Mouse (Mus musculus) intestine, postnatal 0 days (tissue): ENCODE results near the gene Inha. TPM values are rescaled to one million over a fixed set of nuclear protein-coding genes. Genes with fewer than 3 reads are reported as not detected.
A peak's percentile ranks its signal among the peaks of the same experiment; 100 is the strongest.

ENCODE experiments used
- ATAC-seq: fragments of 200-750 bp; cut with Nextera tagmentation; 2 replicates; pipeline ENCODE4 v1.8.0; 2017; ENCODE audit warnings: mild to moderate bottlenecking, moderate TSS enrichment, moderate library complexity
- H3K27ac ChIP-seq: fragments of 300-500 bp; sonication (generic); 2 replicates; pipeline ENCODE4 v1.5.1; 2014; ENCODE audit warnings: mild to moderate bottlenecking, low read depth, low read length, moderate library complexity
- H3K27me3 ChIP-seq: fragments of 300-500 bp; sonication (generic); replicated peaks from 2 replicates; pipeline ENCODE4 v1.6.1; 2014; ENCODE audit warnings: low read length, mixed read lengths; ENCODE audit not compliant: control insufficient read depth, insufficient read depth
- H3K36me3 ChIP-seq: fragments of 300-500 bp; sonication (generic); 2 replicates; pipeline ENCODE4 v1.6.1; 2014; ENCODE audit warnings: mild to moderate bottlenecking, moderate library complexity; ENCODE audit not compliant: control insufficient read depth, insufficient read depth
- H3K4me1 ChIP-seq: fragments of 300-500 bp; sonication (generic); replicated peaks from 2 replicates; pipeline ENCODE4 v1.6.1; 2014; ENCODE audit warnings: antibody characterized with exemption, low read length, mixed read lengths; ENCODE audit not compliant: control insufficient read depth, insufficient read depth
- H3K4me2 ChIP-seq: fragments of 300-500 bp; sonication (generic); replicated peaks from 2 replicates; pipeline ENCODE4 v1.6.1; 2014; ENCODE audit warnings: low read depth, mild to moderate bottlenecking, moderate library complexity
- H3K4me3 ChIP-seq: fragments of 300-500 bp; sonication (generic); 2 replicates; pipeline ENCODE4 v1.5.1; 2014; ENCODE audit warnings: low read depth, low read length
- H3K9ac ChIP-seq: fragments of 300-500 bp; sonication (generic); 2 replicates; pipeline ENCODE4 v1.6.1; 2014; ENCODE audit warnings: mild to moderate bottlenecking, low read depth, low read length
- H3K9me3 ChIP-seq: fragments of 300-500 bp; sonication (generic); 2 replicates; pipeline ENCODE4 v1.6.1; 2016; ENCODE audit warnings: mixed run types; ENCODE audit not compliant: control insufficient read depth
- CTCF ChIP-seq: sonication (generic); IDR thresholded peaks from 2 replicates; pipeline ENCODE4 v1.5.1; 2016; ENCODE audit warnings: low read depth, mild to moderate bottlenecking, control low read depth, antibody characterized with exemption, moderate library complexity
- WGBS: fragments of 180-500 bp; shearing (Covaris S2); extraction: QIAGEN DNeasy Blood & Tissue Kit; methylation state at CpG from one replicate; pipeline ENCODE4 v1.1.7; 2014; 5-methylcytosine and 5-hydroxymethylcytosine counted together
- polyA plus RNA-seq: library from polyadenylated mRNA; unstranded; fragments of >200 nt; fragmentation: Nextera tagmentation; extraction: Ambion mirVana; gene quantifications from 2 replicates; pipeline ENCODE4 v1.2.1, GENCODE M21; 2015

Inha gene
- polyA plus RNA-seq, 1 experiment from 2014 or later: 3.2 TPM

DNA sequence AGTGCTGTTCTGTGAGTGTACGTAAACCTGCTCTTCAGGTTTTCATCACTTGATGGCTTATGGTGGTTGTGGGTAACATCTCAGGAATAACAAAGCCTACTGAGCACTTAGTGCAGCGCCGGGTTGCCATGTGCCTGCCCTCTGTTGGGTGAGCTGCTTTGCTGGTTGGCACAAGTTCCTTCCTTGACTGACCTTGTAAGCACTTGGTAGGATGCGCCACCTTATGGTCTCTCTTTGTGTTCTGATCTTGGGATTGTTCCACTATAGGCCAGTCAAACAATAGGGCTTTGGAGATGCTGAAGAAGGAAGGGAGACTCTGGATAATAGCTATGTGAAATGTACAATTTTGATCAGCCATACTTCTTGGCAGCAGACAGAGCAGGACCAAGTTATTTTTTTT is 23.7 kb downstream of the Inha start:
- Histone ChIP-seq H3K36me3 (peaks cover 68% of the 10 kb centered on the region), H3K4me3 (no peak overlapping the region), H3K9ac (no peak overlapping the region), H3K9me3 (no peaks in the 10 kb centered on the region), H3K4me1 (no peaks in the 10 kb centered on the region), H3K4me2 (no peak overlapping the region), H3K27me3 (no peaks in the 10 kb centered on the region), H3K27ac (no peak overlapping the region)
- no peak for ATAC-seq
- WGBS: 73% methylated on average over 4 of the region's 4 CpGs
- TF ChIP-seq CTCF: peak; percentile 71

DNA sequence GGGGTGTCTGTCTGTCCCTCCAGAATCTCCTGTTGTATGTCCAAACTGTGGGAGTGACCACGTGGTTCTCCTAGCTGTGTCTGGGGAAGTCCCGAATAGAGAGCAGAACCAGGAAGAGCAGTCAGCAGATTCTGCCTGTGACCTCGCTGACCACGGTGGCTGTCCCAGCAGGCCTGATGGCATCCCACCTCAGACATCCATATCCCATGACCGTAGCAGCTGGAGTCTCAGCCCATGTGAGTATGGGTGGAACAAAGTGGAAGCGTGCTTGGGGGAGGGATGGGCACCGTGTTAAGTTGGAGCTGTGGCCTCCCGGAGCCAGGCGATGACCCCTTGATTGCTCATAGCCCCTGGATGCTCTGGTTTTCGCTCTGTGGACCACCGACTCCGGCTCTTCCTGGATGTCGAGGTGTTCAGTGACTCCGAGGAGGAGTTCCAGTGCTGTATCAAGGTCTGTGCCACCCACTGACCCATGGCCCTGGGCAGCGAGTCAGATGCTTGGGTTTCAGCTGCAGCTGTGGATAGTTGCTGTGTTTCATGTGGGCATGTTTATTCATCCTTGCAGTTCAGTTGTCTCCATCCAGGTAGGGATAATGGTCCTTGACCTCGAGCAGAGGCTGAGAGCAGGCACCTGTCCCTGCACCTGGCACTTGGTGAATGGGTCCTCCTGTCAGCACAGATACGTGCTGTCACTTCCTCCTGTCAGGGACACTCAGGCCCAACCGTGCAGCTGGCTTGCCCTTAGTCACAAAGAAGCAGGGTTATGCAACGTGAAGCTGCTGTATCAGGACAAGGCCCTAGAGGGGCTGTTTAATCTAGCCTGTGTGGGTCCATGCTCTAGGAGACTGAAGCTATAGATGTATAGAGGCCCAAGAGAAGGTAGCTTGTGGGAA is 25.6 kb downstream of the Inha start:
- Histone ChIP-seq H3K4me1 (no peaks in the 10 kb centered on the region), H3K27me3 (no peaks in the 10 kb centered on the region), H3K9me3 (no peaks in the 10 kb centered on the region), H3K4me2 (no peak overlapping the region), H3K36me3 (peaks cover 62% of the 10 kb centered on the region), H3K9ac (no peak overlapping the region), H3K27ac (no peak overlapping the region), H3K4me3 (no peak overlapping the region)
- no peak for ATAC-seq
- TF ChIP-seq CTCF: no peak
- WGBS: 87% methylated on average over 19 of the region's 19 CpGs

- no peaks in the 10 kb centered on the region for H3K9me3 ChIP-seq
- H3K27me3 ChIP-seq: no peaks in the 10 kb centered on the region
- peaks cover 52% of the 10 kb centered on the region for H3K36me3 ChIP-seq
- H3K4me1 ChIP-seq: no peaks in the 10 kb centered on the region
- TF ChIP-seq CTCF: no peak
- no peak overlapping the region for H3K9ac ChIP-seq
- 90% methylated on average over 19 of the region's 19 CpGs for WGBS
- no peak overlapping the region for H3K27ac ChIP-seq
- H3K4me3 ChIP-seq: no peak overlapping the region
- no peak for ATAC-seq
- H3K4me2 ChIP-seq: no peak overlapping the region
Measured at GRCm38 (mm10) chr1:75533325-75534252, 26.7 kb downstream of the Inha start.

DNA sequence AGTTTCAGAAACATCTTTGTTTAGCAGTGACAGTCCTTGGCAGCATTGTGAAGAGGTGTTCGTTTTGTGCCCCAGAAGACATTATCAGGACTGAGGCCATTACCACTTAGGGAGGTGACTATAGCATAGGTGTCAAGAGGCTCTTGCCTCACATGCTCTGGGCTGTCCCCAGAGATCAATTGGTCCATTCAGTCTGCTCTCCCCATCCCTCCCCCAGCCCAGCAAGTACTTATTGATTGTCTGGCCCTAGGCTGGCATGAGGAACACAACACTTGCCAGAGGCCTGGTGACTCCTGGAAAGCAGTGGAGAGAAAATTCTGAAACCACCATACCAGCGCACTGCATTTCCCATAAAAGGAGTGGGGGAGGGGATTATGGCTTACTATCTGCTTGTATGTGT is 30.7 kb downstream of the Inha start:
- H3K4me3 ChIP-seq: no peak overlapping the region
- no peaks in the 10 kb centered on the region for H3K9me3 ChIP-seq
- TF ChIP-seq CTCF: no peak
- peaks cover 31% of the 10 kb centered on the region for H3K36me3 ChIP-seq
- H3K27ac ChIP-seq: no peak overlapping the region
- H3K9ac ChIP-seq: no peak overlapping the region
- no peak overlapping the region for H3K4me2 ChIP-seq
- WGBS: 81% methylated on average over 2 of the region's 2 CpGs
- ATAC-seq: no peak
- H3K27me3 ChIP-seq: no peaks in the 10 kb centered on the region
- no peaks in the 10 kb centered on the region; the same call in 1 of the 2 replicates for H3K4me1 ChIP-seq

DNA sequence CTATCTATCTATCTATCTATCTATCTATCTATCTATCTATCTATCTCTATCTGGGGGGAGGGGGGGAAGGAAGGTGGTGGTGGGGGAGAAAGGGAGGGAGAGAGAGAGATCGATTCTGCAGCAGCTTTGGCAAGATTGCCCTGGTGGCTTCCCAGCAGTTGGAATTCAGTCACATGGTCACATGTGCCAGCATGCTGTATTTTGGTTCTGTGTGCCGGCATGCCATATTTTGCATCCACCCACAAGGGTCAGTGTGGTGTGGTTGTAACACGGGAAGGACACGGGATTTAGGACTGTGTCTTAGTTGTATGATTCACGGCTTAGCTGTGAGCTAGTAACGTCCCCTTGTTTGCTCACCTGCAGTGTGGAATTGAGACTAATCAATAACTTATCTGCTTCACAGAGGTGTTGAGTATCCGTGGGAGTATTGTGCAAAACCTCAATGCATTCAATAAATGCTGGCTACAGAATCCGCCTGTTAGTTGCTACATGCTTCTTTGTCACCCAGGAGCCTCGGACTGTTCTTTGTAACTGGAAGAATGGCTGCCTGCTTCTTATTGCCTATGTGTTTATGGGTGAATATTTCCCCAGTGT is 31.8 kb downstream of the Inha start:
- 43% methylated on average over 9 of the region's 9 CpGs for WGBS
- Histone ChIP-seq H3K4me3 (no peak overlapping the region), H3K4me1 (no peaks in the 10 kb centered on the region; the same call in 1 of the 2 replicates), H3K27me3 (no peaks in the 10 kb centered on the region), H3K4me2 (no peak overlapping the region), H3K9ac (no peak overlapping the region), H3K27ac (no peak overlapping the region), H3K9me3 (no peaks in the 10 kb centered on the region), H3K36me3 (peaks cover 28% of the 10 kb centered on the region)
- TF ChIP-seq CTCF: no peak
- no peak for ATAC-seq

DNA sequence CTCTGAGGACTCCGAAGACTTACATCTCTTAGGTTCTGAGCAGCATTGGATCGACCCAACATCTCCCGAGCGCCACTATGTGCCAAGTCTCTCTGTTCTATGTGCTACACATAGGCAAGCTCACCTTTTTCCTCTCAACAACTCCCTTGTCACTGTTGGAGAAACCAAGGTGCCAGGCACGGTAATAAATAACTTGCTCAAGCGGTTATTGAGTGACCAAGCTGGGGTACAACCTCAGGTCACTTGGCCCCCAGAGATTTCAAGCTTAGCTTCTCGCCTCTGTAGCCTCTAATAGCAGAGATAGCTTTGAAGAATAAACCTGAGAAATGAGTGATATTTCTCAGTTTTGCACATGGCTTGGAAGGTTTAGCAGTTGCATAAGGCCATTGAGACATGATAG is 34.6 kb downstream of the Inha start:
- peaks cover 2% of the 10 kb centered on the region; the same call in 1 of the 2 replicates for H3K4me1 ChIP-seq
- no peaks in the 10 kb centered on the region for H3K9me3 ChIP-seq
- WGBS: 84% methylated on average over 7 of the region's 7 CpGs
- H3K9ac ChIP-seq: no peak overlapping the region
- no peak overlapping the region for H3K27ac ChIP-seq
- H3K4me2 ChIP-seq: no peak overlapping the region
- H3K36me3 ChIP-seq: peaks cover 2% of the 10 kb centered on the region; the same call in 1 of the 2 replicates
- no peak for TF ChIP-seq CTCF
- no peaks in the 10 kb centered on the region for H3K27me3 ChIP-seq
- ATAC-seq: no peak
- H3K4me3 ChIP-seq: no peak overlapping the region
